Mouse (Mus musculus): ENCODE data around the gene Ripk4.

The Ripk4 gene

GRCm38 (mm10) chr16:97734760-97735322 lies 28.7 kb downstream of the Ripk4 start:
- DNase-seq (ENCODE audit: low spot score in 2 of 2): no peak

DNA sequence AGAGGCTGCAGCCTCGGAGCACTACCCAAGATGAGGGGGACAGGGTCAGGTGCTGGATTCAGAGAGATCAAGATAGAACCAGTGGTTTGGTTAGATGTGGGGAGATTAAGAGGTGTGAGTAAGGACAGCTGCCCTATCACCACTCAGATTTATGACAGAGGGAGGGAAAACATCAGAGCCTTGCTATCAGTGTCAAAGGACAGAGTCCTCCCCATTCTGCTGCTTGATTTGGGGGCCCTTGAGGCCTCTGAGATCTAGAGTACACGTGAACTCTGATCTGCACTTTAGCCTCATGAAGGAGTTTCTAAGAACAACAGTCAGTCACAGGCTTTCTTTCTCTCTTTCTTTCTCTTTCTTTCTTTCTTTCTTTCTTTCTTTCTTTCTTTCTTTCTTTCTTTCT lies 30.0 kb downstream of the Ripk4 start:
- no peak for DNase-seq (ENCODE audit: low spot score in 2 of 2)

- DNase-seq (ENCODE audit: low spot score in 2 of 2): no peak
These were observed 33.3 kb downstream of the Ripk4 start for GRCm38 (mm10) chr16:97730321-97730720.

- no peak for DNase-seq (ENCODE audit: low spot score in 2 of 2)
These were observed 37.2 kb downstream of the Ripk4 start for GRCm38 (mm10) chr16:97726436-97726835.

DNA sequence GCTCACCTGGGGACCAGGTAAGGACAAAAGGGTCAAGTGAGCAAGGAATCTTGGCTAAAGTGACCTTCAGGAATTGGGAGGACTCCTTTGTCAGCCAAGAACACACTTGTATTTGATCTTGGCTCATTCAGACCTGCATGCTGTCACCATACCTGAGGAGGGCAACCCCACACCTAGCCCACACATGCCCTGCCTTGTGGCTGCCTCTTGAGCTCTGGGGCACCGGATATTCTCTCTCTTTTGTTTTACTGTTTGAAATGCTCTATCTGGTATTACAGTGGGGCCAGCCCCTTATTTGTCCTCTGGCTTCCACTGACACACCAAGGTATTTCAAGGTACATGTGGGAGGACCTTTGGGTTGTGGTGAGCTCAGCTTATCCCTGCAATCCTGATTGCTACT lies 43.5 kb downstream of the Ripk4 start:
- DNase-seq (ENCODE audit: low spot score in 2 of 2): no peak

- no peak for DNase-seq (ENCODE audit: low spot score in 2 of 2)
These were observed 44.1 kb downstream of the Ripk4 start for GRCm38 (mm10) chr16:97719392-97719983.

DNA sequence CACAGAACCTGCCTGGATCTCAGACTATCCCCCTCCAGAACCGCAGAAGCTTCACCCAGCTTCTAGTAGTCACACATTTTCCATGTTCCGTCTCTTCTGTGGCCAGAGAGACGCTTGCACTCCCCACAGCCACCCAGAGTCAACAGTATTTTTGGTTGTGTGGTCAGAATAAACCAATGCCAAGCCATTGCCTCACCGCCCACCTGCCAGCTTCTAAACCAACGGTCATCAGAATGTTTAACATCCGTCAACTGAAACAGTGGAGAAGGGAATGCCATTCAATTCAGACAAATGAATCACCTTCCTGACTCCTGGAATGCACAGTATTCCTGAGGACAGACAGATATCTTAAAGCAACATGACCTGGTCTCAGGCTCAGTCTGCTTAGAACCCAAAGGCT lies 47.0 kb downstream of the Ripk4 start:
- DNase-seq (ENCODE audit: low spot score in 2 of 2): no peak

- DNase-seq (ENCODE audit: low spot score in 2 of 2): no peak
These were observed 51.5 kb downstream of the Ripk4 start for GRCm38 (mm10) chr16:97712129-97712528.

DNA sequence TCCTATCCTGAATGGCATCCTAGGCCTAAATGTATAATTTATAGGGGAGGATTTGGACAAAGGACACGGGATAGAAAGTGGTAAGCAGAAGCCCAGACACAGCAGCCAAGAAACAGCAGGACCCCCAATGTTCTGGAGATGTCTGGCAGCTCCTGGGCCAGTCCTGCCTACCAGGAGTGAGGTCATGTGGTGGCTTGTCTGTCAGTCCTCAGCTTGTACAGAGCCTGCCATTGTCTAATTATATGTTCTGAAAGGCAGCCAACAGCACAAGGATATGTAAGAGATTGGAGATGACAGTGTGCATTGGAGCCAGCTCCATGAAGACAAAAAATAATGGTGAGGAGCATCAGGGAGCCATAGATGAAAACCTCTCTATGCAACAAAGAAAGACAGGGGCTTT lies 61.7 kb downstream of the Ripk4 start:
- DNase-seq (ENCODE audit: low spot score in 2 of 2): no peak

- no peak for DNase-seq (ENCODE audit: low spot score in 2 of 2)
These were observed 65.8 kb downstream of the Ripk4 start for GRCm38 (mm10) chr16:97697769-97698168.

GRCm38 (mm10) chr16:97695709-97696108 lies 67.9 kb downstream of the Ripk4 start:
- no peak for DNase-seq (ENCODE audit: low spot score in 2 of 2)
